ENCODE assay signal across 17 mouse cellular contexts in the genomic region with DNA sequence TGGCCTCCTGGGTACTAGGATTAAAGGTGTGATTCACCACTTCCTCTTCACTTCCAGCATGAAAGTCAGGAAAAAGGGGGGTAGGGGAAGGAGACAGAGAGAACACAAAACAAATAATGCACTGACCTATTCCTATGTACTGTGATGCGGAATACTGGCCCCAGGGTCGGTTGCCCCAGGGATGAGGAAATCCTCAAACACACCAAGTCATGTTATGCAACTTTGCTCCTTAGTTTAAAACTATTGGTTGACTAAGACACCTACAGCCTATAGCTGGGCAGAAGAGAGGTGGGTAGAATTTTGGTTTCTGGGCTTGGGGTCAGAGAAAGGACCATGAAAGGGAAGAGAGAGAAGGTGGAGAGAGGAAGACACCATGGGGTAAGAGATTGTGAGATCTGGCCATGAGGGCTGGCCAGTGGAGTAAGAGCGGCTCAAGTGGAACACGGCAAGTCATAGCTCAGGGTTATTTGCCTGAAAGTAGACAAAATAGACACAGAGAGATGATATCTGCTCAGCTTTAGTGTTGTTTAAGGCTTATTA. TPM values are rescaled to one million over a fixed set of nuclear protein-coding genes. Genes with fewer than 3 reads are reported as not detected.
"Had no signal": no experiment of that assay in that cellular context is flagged by ENCODE, and none has a peak within 500 bp of the region (broad histone marks: within the 10 kb centered on the region; RNA-seq: fewer than 3 reads in every experiment).

No protein-coding gene starts in this region.

- H3K36me3 ChIP-seq: midbrain, embryonic 15.5 days had no signal

- H3K27me3 ChIP-seq: limb, embryonic 15.5 days; lung, embryonic 15.5 days; midbrain, embryonic 15.5 days; neural tube, embryonic 12.5 days had no signal

- H3K9ac ChIP-seq: limb, embryonic 15.5 days; lung, embryonic 15.5 days; midbrain, embryonic 15.5 days; neural tube, embryonic 12.5 days had no signal

- H3K4me1 ChIP-seq: midbrain, embryonic 15.5 days; neural tube, embryonic 12.5 days had no signal

- ATAC-seq: inflammation-experienced regulatory T-cells, adult 6 months; intestine, postnatal 0 days; midbrain, embryonic 15.5 days had no signal

- H3K27ac ChIP-seq: left cerebral cortex, adult 2 months; limb, embryonic 15.5 days; lung, embryonic 15.5 days; macrophage; midbrain, embryonic 15.5 days; neural tube, embryonic 12.5 days had no signal

- H3K4me3 ChIP-seq: left cerebral cortex, adult 2 months; limb, embryonic 15.5 days; lung, embryonic 15.5 days; midbrain, embryonic 15.5 days; neural tube, embryonic 12.5 days had no signal

- H3K4me2 ChIP-seq: limb, embryonic 15.5 days; lung, embryonic 15.5 days; midbrain, embryonic 15.5 days; neural tube, embryonic 12.5 days had no signal

- H3K9me3 ChIP-seq: limb, embryonic 15.5 days; lung, embryonic 15.5 days; midbrain, embryonic 15.5 days; neural tube, embryonic 12.5 days had no signal

- DNase-seq: kidney, adult 8-10 months; kidney, postnatal 25 days; lung, postnatal 14 days; retina, postnatal 1 day; right cerebral cortex, postnatal 4 days; spleen, adult 18-20 months; thymus, adult 18-20 months; thymus, postnatal 14 days had no signal

RNA-seq across cellular contexts. Expression of a gene that starts 54.2 kb away (rescaled TPM):
- total RNA-seq: monocyte, adult 5-6 weeks had no signal
